Mouse (Mus musculus) kidney, adult 8-10 months (tissue): ENCODE data around the gene Mkrn2.

Experiments
- DNase-seq, 2 experiments: peaks; one replicate each; pipeline ENCODE4 v3.0.0; 2022

The Mkrn2 gene

GRCm38 (mm10) chr6:115601715-115602523 lies at the start of gene Mkrn2:
Mkrn2 (plus strand) TSS chr6:115601902.
- DNase-seq = peak; percentile 52 to 79

DNA sequence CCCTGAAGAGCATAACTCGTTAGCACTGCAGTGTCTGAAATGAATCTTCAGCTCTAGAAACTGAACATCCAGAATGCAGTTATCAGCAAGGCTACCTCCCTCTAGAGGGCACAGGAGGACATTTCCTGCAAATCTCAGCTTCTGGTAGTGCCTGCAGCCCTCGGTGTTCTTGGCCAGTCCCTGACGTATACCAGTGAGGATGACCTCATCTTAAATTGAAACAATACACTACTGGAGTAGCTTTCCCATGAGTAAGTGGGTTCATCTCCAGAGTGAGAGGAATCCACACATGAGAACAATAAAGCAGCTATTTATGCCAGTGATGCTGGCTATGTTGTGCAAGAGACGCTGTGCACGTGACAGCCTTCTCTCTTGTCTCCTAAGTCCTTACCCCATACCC lies 46.2 kb upstream of the Mkrn2 start:
- no peak for DNase-seq

DNA sequence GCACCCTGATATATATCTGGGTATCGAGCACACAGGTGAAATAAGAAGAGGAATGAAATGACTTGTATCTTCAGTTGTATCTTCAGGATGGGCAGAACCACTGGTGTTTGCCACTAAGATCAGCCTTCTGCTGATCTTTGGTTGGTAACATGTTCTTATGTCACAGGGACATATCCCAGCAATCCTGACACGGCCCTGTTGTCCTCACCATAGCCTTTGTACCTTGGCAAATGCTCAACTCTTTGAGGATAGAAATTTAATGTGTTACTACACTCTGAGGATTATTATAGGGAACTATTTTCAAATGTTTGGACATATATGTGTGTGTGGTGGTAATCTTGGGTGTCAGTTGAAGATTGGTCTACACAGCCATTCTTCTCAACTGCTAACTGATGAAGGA lies 43.5 kb upstream of the Mkrn2 start:
- DNase-seq = peak in 1 of 2 experiments; percentile 22

DNA sequence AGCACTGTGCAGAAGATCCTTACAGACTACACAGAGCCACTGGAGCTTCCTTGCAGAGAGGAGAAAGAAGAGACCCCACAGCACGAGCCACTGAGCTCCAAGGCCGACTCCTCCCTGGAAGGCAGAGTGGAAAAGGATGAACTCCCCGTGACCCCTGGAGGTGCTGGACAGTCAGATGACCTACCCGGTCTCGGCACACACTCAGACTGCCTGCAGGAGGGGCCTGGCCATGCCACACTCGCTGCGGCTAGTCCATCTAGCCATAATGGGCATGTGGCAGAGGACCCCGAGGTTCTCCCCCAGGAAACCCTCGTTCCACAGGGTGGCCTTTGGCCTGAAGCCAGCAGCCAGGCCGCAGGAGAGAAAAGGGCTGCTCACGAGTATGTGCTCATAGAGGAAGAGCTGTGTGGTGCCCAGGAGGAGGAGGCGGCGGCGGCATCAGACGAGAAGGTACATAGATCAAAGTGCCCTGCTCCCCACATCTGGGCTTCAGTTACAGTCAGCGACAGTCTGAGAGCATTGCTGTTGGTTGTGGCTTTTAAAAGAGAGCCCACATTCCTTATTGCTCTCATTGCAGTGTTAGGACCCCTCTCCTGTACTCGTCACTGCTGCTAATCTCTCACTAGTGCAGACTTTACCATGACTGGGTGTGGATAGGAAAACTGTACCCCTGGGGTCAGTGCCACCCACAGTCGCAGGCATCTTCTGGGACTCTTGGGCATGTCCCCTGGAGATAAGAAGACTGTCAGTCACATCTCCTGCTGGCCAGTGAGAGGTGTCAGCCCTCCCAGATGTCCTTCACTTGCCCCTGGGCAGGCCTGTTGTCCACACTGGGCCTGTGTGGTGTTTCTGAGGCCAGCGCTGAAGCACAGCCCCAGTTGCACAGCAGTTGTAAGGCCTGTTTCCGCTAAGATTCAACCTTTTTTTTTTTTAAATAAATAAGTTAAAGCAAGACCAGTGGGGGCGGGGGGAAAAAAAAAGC lies 41.8 kb upstream of the Mkrn2 start:
- peak; percentile 44 to 65 for DNase-seq

GRCm38 (mm10) chr6:115565479-115566045 lies 36.1 kb upstream of the Mkrn2 start:
- no peak for DNase-seq

DNA sequence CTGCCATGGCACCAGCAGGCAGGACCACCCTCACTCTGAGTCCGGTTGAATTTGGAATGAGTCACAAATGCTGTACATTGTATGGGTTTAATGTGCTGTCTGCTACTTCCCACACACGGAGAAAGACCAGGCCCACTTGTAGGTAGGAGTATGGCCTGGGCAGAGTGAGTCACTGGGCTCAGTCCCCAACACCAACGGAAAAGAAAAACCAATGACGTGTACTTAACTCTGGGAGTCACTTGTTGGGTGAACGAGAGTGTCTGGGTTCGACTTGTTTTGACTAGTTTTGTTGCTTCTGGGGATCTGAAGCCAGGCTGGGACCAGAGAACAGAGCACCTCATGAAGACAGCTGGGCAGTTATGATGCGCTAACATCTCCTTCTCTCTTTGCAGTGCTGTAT lies 27.5 kb upstream of the Mkrn2 start:
- DNase-seq = no peak

- no peak for DNase-seq
Measured at GRCm38 (mm10) chr6:115577407-115577806, 24.3 kb upstream of the Mkrn2 start.

DNA sequence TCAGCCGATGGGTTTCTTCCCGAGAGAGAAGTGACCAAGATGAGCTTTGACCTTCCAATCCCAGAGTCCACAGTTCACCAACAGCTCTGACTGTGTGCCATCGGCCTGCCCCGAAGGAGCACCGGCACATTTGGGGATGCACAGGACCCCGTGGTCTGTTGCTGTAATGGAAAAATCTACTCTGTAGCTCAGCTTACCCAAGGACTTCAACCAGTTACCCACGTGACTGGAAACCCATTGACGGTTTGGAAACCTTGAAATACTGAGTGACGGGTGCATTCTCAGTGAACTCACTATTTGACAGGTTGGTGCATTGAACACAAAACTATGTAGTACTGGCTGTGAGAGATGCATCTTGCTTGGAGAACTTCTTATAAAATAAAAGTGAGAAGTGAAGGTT lies 23.8 kb upstream of the Mkrn2 start:
- DNase-seq = no peak

GRCm38 (mm10) chr6:115580810-115581209 lies 20.9 kb upstream of the Mkrn2 start:
- DNase-seq = no peak

GRCm38 (mm10) chr6:115582328-115583115 lies 19.2 kb upstream of the Mkrn2 start:
- DNase-seq = no peak

- no peak for DNase-seq
Measured at GRCm38 (mm10) chr6:115583430-115584125, 18.1 kb upstream of the Mkrn2 start.

- DNase-seq = peak; percentile 37 to 60
Measured at GRCm38 (mm10) chr6:115584176-115584575, 17.5 kb upstream of the Mkrn2 start.

DNA sequence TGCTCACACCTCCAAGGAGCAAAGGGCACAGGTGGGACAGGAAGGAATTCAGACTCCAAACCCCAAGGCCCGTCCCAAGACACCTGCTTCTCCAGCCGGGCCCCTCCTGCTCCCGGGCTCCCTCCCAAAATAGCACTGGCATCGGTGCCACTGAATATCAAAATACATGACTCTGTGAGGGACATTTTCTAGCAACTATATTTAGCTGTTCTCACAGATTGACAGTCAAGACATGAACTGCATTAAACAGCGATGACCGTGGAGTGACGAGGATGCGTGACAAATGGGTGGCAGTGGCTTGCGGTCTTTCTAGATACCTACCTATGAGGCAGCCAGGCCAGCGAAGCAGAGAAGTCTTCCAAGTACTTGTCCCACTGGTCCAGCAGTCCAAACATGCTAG lies 15.4 kb upstream of the Mkrn2 start:
- no peak for DNase-seq

DNA sequence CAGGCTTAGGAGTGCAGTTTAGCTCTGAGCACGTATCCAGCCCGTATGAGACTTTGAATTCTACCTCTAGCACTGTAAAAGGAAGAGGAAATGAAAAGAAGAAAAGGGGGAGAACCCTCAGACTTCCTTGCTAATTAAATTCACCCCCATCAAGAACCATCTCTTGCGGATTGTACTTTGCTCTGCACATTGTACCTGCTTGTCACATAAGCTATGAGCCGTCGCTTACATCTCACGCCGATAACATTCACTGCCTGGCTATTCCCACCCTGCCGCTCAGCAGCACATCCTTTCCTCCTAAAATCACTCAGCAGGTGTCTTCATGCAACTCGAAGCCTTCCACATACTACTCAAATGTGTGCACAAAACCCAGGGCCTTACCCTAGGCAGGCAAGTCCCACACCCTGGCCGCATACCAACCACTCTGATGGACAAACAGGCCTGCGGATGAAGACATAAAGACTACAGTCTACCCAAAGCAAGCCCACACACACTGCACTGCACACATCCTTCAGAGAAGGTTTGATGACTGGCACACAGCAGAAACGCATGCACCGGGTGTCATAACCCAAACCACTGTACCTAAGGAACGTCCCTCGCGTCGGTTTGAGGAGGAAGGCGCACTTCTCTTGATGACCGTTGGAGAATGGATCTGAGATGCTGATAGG lies 9.9 kb upstream of the Mkrn2 start:
- no peak for DNase-seq

DNA sequence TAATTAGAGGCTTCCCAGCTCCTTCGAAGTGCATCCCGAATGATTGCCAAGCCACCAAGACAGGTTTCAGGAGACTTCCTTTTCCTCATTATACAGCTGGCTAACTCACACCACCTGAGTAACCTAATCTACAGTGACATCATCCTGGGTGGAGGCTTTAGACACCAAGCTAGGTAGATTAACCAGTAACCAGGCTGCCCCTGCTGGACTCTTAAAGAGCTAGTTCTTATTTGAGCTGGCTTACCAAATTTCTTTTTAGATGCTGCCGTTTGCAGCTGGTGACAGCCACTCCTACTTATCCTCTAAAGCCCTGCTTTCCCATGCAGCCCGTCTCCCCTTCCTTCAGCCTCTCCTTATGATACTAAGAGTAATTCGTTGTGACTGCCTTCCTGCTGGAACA lies 9.2 kb upstream of the Mkrn2 start, which contains the start of gene Mkrn2os:
Gene Mkrn2os, minus strand, starts transcription at position 119 of the 400 bp plus-strand sequence.
- peak; percentile 68 to 79 for DNase-seq

GRCm38 (mm10) chr6:115593252-115593651 lies 8.4 kb upstream of the Mkrn2 start:
- DNase-seq = no peak

GRCm38 (mm10) chr6:115594463-115594862 lies 7.2 kb upstream of the Mkrn2 start:
- no peak for DNase-seq

GRCm38 (mm10) chr6:115595667-115596066 lies 6.0 kb upstream of the Mkrn2 start:
- no peak for DNase-seq

DNA sequence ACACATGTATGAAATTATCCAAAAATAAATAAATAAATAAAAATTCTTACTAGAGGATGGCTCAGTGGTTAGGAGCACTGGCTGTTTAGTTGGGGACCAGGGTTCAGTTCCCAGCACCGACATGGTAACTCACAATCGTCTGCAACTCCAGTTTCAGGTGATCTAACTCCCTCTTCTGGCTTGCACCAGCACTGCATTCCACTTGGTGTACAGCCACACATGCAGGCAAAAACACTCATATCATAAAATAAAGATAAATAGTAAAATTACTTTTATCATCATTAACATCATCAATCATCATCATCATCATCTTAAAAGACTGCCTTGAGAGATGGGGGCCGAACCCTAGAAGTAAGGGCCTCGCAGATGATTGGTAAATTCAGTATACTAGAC lies 384 bp upstream of the Mkrn2 start:
- peak; percentile 18 to 21 for DNase-seq

DNA sequence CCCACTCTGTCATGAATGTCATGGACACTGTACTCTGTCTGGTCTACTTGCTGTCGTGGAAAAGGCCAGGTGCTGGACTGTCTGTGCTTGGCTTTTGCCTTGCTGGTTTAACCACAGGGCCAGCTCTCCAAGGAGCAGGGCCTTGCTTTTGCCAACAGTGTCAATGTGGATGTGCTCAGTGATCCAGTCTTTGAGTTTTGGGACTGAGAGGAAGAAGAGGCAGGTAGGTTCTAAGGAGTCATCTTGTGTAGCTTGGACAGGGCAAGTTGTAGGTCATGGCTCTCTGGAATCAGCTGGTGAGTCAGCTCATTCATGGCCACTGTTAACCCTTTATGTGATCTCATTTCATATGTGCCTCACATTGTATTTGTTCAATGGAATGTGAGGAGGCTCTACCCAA lies 4.8 kb downstream of the Mkrn2 start:
- DNase-seq = no peak

DNA sequence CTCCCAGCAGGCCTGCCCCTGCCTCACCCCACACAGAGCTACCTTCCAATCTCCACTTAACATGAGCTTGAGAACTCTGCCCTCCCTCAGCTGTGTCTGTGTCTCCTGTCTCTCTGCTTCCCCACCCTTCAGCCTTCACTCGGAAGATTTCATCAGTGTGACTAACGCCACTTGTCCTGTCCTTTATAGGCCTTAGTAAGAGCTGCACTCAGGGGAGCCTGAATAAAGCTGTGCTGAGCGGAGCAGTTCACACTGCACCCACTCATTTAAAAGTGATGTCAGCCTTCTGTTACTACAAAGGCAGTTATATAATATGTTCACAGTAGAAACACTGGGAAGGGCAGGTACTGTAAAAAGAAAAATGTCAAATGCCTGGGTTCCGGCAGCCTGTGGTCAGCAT lies 5.7 kb downstream of the Mkrn2 start:
- DNase-seq = no peak
